Mouse (Mus musculus): ENCODE measurements around the gene Crnn.
A peak's percentile ranks its signal among the peaks of the same experiment; 100 is the strongest.

Crnn gene

DNA sequence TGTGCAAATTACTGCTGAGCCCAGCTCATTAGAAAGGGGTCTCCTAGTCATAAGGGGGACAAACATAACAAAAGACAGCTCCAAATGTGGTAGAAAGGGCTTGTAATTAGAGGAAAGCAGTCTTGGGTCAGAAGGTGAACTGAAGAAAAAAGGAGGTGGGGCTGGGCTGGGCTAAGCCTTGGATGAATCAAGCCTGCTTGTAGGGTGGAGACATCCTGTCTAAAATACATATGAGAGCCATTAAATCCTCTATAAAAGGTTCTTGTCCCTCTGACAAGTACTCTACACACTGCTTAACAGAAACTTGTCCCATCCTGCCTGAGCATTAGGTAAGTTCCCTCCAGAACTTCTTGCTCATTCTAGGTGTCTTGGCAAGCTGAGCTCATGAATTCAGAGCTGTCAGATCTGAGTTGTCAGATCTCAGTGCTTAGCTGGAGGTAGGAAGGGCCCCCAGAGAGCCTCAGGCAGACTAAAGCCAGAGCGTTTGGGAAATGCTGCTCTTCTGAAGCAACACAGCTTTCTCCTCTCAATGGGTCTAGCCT is at the start of gene Crnn:
Gene Crnn (plus strand): TSS at position 278 of the 542 bp plus-strand sequence.
- no peak for DNase-seq

- DNase-seq = no peak
Observed at GRCm38 (mm10) chr3:93096447-93096846, 48.1 kb upstream of the Crnn start.

DNA sequence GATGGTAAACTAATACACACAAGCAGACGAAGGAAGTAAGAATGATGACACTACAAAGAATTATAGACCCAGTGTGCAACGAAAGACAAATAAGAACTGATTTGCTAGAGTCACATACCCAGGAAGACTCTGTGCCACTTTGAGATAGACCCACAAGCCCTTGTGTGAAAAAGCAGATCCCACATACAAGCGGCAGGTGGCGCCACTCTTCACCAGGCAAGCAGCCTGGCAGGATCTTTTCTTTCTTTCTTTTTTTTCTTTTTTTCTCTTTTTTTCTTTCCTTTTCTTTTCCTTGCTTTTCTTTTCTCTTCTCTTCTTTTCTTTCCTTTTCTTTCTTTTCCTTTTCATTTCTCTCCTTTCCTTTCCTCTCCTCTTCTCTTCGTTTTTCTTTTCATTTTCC is 32.9 kb upstream of the Crnn start:
- peak; percentile 41 to 46 for DNase-seq

- peak; percentile 10 to 33 for DNase-seq
Observed at GRCm38 (mm10) chr3:93114481-93114880, 30.1 kb upstream of the Crnn start.

- peak in 1 of 2 experiments; percentile 8 for DNase-seq
Observed at GRCm38 (mm10) chr3:93119101-93119500, 25.5 kb upstream of the Crnn start.

- no peak for DNase-seq
Observed at GRCm38 (mm10) chr3:93128052-93128451, 16.5 kb upstream of the Crnn start.

GRCm38 (mm10) chr3:93129076-93129475 is 15.5 kb upstream of the Crnn start:
- DNase-seq = peak; percentile 8 to 10

DNA sequence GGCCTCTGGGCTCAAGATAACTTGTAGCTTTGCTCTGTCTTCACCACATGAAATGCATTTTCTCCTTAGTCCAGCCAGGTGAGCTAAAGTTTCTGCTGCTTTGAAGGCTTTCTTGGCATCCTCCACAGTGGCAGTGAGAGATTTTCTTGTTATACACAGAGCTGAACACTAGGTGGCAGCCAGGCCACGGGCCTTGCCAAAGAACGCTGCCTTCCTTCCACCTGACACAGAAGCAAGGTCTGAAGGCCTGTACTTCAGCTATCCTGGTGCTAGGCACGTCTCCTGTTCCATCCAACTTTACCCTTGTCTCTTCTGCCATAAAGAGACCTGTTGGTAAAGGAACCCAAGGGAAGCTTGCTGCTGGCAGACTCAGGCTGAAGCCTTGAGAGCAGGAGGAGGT is 14.1 kb upstream of the Crnn start:
- peak; percentile 49 to 67 for DNase-seq

DNA sequence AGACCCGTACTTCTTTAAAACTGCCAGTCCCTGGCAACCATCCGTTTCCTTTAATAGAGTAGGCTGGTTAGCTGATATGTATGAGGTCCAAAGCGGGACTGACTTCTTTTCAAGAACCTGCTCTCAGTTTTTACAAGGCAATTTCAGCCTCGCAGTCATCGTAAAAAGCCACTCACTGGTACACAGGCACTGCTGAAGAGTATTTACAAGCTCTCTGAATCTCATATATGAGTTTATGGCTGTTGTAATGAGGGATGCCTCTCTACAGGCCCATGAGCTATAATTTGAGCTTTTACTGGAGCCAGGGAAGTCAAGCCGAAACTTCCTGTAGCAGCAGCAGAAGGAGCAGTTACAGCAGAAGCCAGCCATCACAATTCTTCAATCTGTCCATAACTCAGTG is 17.9 kb downstream of the Crnn start:
- DNase-seq = no peak

DNA sequence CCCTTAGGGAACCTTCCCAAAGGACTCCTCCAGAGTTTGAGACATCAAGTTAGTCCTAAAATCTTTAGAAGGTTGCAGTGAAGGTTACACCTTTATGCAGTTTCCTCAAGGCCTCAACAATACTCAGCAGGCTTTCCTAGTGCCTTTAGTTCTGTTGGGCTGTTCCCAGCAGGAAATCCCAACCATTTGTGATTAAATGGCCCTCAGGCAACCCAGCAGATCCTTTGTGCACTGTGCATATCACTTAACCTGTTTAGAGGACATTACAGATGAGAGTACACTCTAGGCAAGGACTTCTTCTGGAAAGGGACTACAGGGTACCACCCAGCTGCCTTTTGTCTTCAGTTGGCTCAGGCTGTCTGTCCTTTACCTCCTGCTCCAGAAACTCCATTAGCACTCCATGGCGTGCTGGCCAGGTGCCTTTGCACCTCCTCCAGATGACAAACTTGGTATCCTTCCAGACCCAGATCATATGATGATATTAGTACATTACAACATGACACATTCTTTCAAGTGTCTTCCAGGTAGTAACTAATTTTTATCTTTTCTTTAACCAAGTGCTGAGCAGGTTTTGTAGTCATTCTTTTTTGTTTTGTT is 18.5 kb downstream of the Crnn start:
- no peak for DNase-seq

DNA sequence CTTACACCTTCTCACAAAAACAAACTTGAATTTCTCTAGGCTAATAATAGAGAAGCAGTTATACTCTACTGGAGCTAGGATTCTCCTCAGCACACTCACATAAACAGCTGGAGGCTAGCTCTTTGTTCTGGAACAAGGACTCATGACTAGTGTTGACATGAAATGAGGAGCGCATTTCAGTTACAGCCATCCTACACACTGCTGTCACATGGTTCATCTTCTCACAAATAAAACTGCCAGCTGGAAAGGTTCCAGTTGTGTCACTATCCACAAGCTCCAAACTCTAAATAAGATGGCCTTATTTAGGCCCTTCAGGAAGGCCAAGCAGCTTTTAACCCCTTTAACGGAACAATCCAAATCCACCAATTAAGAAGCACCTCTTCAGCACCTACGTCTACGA is 36.3 kb downstream of the Crnn start:
- no peak for DNase-seq

- no peak for DNase-seq
Observed at GRCm38 (mm10) chr3:93196978-93197377, 52.4 kb downstream of the Crnn start, which contains the start of gene Flg2. Gene Flg2 (plus strand): TSS chr3:93197278.

Measured in kidney, postnatal 4 days (tissue).